Mouse (Mus musculus) cerebellum, adult 8-10 months (tissue): ENCODE data around the gene Olfr157.
"Not testable (repeated sequence)": the region's sequence is repeated elsewhere in the genome, so short reads cannot be mapped to it uniquely, and the experiment has no call there.

ENCODE experiments used
- DNase-seq: peaks from one replicate; pipeline ENCODE4 v3.0.0; 2022

Gene Olfr157

GRCm38 (mm10) chr4:43795844-43796243, 44.2 kb downstream of the Olfr157 start:
- not testable (repeated sequence) for DNase-seq

GRCm38 (mm10) chr4:43795296-43795695, 44.7 kb downstream of the Olfr157 start:
- DNase-seq, result no peak
